Mouse (Mus musculus) hindbrain, embryonic 12.5 days (tissue): Measurements from ENCODE around the gene Ttc14. TPM values are rescaled to one million over a fixed set of nuclear protein-coding genes. Genes with fewer than 3 reads are reported as not detected.

Experiments
- ATAC-seq: fragments of 200-750 bp; cut with Nextera tagmentation; 2 replicates; pipeline ENCODE4 v1.8.0; 2017; ENCODE audit warnings: moderate TSS enrichment; ENCODE audit not compliant: low FRiP score
- H3K27ac ChIP-seq: fragments of 300-500 bp; sonication (generic); 2 replicates; pipeline ENCODE4 v1.5.1; 2016; ENCODE audit warnings: mild to moderate bottlenecking
- H3K27me3 ChIP-seq: fragments of 300-500 bp; sonication (generic); 2 replicates; pipeline ENCODE4 v1.6.1; 2016; ENCODE audit warnings: mild to moderate bottlenecking
- H3K36me3 ChIP-seq: fragments of 300-500 bp; sonication (generic); 2 replicates; pipeline ENCODE4 v1.6.1; 2016; ENCODE audit warnings: mild to moderate bottlenecking
- H3K4me1 ChIP-seq: fragments of 300-500 bp; sonication (generic); 2 replicates; pipeline ENCODE4 v1.6.1; 2016
- H3K4me2 ChIP-seq: fragments of 300-500 bp; sonication (generic); replicated peaks from 2 replicates; pipeline ENCODE4 v1.6.1; 2016; ENCODE audit warnings: mild to moderate bottlenecking
- H3K4me3 ChIP-seq: fragments of 300-500 bp; sonication (generic); 2 replicates; pipeline ENCODE4 v1.5.1; 2016; ENCODE audit warnings: mild to moderate bottlenecking
- H3K9ac ChIP-seq: fragments of 300-500 bp; sonication (generic); 2 replicates; pipeline ENCODE4 v1.6.1; 2016; ENCODE audit warnings: mild to moderate bottlenecking, moderate library complexity
- H3K9me3 ChIP-seq: fragments of 300-500 bp; sonication (generic); replicated peaks from 2 replicates; pipeline ENCODE4 v1.6.1; 2016; ENCODE audit warnings: mild to moderate bottlenecking
- WGBS: fragments of 180-500 bp; shearing (Covaris S2); methylation state at CpG from one replicate; pipeline ENCODE4 v1.1.7; 2016; 5-methylcytosine and 5-hydroxymethylcytosine counted together
- polyA plus RNA-seq: library from polyadenylated mRNA; unstranded; fragments of >200 nt; fragmentation: Nextera tagmentation; extraction: Ambion mirVana; gene quantifications from 2 replicates; pipeline ENCODE4 v1.2.1, GENCODE M21; 2016

Ttc14 gene
- polyA plus RNA-seq: 80.2 and 81.6 TPM in 2 replicates

- Histone ChIP-seq H3K9ac (peak within 1 kb of the TSS; percentile 96), H3K27ac (peak within 1 kb of the TSS; percentile 99), H3K36me3 (peaks cover 6% of the 10 kb centered on the region), H3K4me3 (peak within 1 kb of the TSS; percentile 97), H3K4me1 (peaks cover 12% of the 10 kb centered on the region), H3K27me3 (no peaks in the 10 kb centered on the region), H3K4me2 (peak within 1 kb of the TSS; percentile 69), H3K9me3 (no peaks in the 10 kb centered on the region)
- under 1% methylated on average over 79 of the region's 90 CpGs for WGBS
- peak; percentile 99 for ATAC-seq
Measured at GRCm38 (mm10) chr3:33799617-33800512, at the start of gene Ttc14. TSS of gene Ttc14 (plus strand) at chr3:33799832.

DNA sequence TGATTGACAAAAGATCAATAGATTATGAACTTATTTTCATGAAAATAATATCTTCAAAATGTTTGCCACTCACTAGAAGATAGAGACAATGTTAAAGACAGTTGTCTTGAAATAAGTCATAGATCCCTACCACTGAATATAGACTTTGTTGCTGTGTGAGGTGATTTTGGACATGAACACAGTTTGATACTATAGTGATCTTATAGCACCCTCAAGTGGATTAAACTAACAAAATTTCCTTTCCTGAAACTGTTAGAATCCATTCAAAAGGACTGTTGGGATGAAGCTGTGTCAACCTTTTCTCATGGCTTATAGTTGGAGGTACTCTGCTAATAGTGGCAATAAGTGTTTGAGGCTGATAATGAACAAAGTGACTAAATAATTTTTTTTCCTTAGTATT, 8.7 kb upstream of the Ttc14 start:
- Histone ChIP-seq H3K27ac (no peak overlapping the region), H3K9ac (no peak overlapping the region), H3K9me3 (no peaks in the 10 kb centered on the region), H3K27me3 (no peaks in the 10 kb centered on the region), H3K4me1 (no peaks in the 10 kb centered on the region), H3K36me3 (no peaks in the 10 kb centered on the region), H3K4me3 (no peak overlapping the region), H3K4me2 (no peak overlapping the region)
- ATAC-seq: no peak

DNA sequence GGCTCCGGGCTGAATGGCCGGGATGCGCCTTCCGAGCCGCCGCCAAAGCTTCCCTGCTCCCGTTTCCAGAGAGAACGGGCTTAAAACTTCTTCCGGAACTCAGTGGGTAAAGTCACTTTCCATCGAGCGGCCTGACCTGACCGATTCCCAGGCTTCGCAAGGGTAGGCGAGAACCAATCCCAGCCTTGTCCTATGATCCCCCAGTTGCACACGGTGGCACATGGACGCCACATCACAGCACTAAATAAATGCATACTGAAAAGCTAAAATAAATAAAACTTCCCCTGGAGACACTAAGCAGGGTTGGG, 835 bp downstream of the Ttc14 start:
- Histone ChIP-seq H3K4me3 (peak overlapping the region; percentile 97), H3K36me3 (peaks cover 10% of the 10 kb centered on the region), H3K27me3 (no peaks in the 10 kb centered on the region), H3K9ac (peak overlapping the region; percentile 96), H3K4me2 (peak overlapping the region; percentile 69), H3K4me1 (peaks cover 12% of the 10 kb centered on the region), H3K9me3 (no peaks in the 10 kb centered on the region), H3K27ac (peak overlapping the region; percentile 99)
- 2% methylated on average over 10 of the region's 16 CpGs for WGBS
- peak; percentile 38; the same call in 1 of the 2 replicates for ATAC-seq

DNA sequence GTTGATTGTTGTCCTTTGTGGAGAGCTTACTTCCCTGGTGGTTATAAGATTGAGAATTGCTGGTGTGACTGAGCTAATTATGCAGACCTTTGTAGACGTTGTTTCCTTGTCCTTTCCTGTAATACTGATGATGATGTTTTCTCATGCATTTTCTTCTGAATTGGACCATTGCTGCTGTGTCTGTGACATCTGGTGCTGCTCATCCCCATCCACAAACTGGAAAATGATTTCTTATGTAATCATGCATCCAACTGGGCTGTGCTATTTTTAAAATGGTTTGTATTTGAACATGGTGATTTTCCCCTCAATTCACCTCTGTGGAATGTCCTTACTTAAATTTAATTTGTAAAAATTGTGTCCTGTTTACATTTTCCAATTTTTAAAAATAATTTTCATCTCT, 7.5 kb downstream of the Ttc14 start:
- Histone ChIP-seq H3K4me2 (no peak overlapping the region), H3K36me3 (peaks cover 45% of the 10 kb centered on the region), H3K27ac (no peak overlapping the region), H3K4me1 (no peaks in the 10 kb centered on the region), H3K9ac (no peak overlapping the region), H3K9me3 (no peaks in the 10 kb centered on the region), H3K4me3 (no peak overlapping the region), H3K27me3 (no peaks in the 10 kb centered on the region)
- no peak for ATAC-seq
- 75% methylated on average over 1 of the region's 1 CpGs for WGBS

DNA sequence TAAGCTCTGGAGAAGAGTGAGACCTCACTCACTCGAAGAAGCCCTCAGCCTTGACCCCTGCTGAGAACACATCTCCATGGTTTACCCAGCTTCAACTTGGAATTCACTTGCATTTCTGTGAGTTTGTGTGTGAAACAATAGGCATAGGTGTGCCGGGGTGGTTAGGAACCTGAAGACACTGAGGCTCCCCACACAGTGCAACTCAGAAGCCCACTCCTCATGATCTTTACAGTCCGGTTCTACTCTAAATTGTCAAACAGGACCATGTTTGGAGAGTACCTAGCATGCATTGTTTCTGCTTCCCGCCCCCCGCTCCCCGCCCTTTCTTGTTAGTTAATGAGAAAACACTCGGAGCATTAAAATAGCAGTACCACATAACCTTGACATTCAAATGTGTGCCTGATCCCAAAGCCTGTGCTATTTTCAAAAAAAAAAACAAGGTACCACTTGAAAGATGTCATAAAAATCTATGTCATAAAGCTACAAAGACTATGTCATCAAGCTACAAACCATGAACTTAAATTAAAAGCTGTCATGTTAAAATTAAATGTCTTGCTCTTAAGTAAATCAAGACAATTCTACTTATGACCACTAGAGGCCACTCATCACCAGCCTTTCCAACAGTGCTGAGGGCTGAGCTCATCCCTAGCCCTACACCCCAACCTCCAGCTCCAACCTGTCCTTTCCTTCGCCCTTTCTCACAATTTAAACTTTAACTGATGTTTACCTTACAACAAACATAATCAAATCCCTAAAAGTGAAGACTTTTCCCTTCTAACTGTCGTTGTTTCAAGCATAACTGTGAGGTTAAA, 24.7 kb downstream of the Ttc14 start:
- ATAC-seq: peak; percentile 80
- no peaks in the 10 kb centered on the region for H3K4me1 ChIP-seq
- no peaks in the 10 kb centered on the region for H3K36me3 ChIP-seq
- no peak overlapping the region for H3K4me2 ChIP-seq
- no peak overlapping the region for H3K27ac ChIP-seq
- H3K4me3 ChIP-seq: no peak overlapping the region
- no peaks in the 10 kb centered on the region for H3K9me3 ChIP-seq
- H3K9ac ChIP-seq: no peak overlapping the region
- H3K27me3 ChIP-seq: no peaks in the 10 kb centered on the region
- WGBS: 48% methylated on average over 9 of the region's 9 CpGs

DNA sequence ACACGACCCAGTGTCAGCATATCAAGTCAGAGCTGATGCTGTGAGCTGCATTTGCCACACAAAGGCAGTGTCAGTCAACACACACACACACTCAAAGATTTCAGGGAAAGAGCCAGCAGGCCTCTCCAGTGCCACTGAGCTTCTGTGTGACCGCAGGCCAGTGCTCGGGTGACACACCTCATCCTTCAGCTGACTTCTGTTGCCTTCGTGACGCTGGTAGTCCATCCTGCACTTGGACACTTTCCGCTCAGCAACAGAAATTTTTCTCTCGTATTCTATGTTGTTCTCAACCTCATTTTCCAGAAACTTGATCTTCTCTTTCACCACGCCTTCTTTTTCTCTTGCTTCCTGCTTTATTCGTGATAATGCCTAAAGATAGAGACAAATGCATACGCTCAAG, 32.7 kb downstream of the Ttc14 start:
- no peak for ATAC-seq

DNA sequence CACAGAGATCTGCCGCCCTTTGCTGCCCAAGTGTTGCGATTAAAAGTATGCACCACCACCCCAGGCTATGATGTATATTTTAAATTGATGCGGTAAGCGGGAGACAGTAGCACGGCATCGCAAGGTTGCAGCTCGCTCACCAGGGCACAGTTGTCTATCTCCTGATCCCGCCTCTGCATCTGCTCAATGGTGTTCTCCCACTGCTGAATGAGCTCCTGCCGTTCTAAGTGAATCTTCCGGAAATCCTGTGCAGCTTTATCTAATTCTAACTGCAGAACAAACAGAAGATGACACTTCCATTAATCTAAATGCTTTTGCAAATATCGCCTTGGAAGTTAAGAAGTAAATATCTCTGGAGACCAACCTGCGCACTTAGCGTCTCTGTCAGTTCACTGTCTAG, 36.9 kb downstream of the Ttc14 start:
- H3K4me1 ChIP-seq: no peaks in the 10 kb centered on the region
- 96% methylated on average over 13 of the region's 13 CpGs for WGBS

More for the DNA sequence above, 32.7 kb downstream of the Ttc14 start:
- H3K9ac ChIP-seq: no peak overlapping the region
- no peak overlapping the region for H3K4me2 ChIP-seq
- no peaks in the 10 kb centered on the region for H3K36me3 ChIP-seq
- H3K27ac ChIP-seq: no peak overlapping the region
- H3K4me3 ChIP-seq: no peak overlapping the region
- no peaks in the 10 kb centered on the region for H3K9me3 ChIP-seq
- H3K27me3 ChIP-seq: no peaks in the 10 kb centered on the region
- WGBS: 85% methylated on average over 10 of the region's 10 CpGs
- no peaks in the 10 kb centered on the region for H3K4me1 ChIP-seq

GRCm38 (mm10) chr3:33838877-33839276, 39.2 kb downstream of the Ttc14 start:
- Histone ChIP-seq H3K27ac (no peak overlapping the region), H3K4me2 (no peak overlapping the region), H3K9me3 (no peaks in the 10 kb centered on the region), H3K4me1 (peaks cover 4% of the 10 kb centered on the region), H3K27me3 (no peaks in the 10 kb centered on the region), H3K4me3 (no peak overlapping the region), H3K9ac (no peak overlapping the region), H3K36me3 (no peaks in the 10 kb centered on the region)
- ATAC-seq: no peak
- WGBS: 64% methylated on average over 10 of the region's 10 CpGs

More for the DNA sequence above, 36.9 kb downstream of the Ttc14 start:
- no peaks in the 10 kb centered on the region for H3K27me3 ChIP-seq
- H3K27ac ChIP-seq: no peak overlapping the region
- no peak overlapping the region for H3K9ac ChIP-seq
- no peak for ATAC-seq
- no peaks in the 10 kb centered on the region for H3K9me3 ChIP-seq
- H3K4me3 ChIP-seq: no peak overlapping the region
- no peaks in the 10 kb centered on the region for H3K36me3 ChIP-seq
- H3K4me2 ChIP-seq: no peak overlapping the region

GRCm38 (mm10) chr3:33843801-33844632, 44.4 kb downstream of the Ttc14 start, which contains the start of gene Ccdc39:
TSS of gene Ccdc39 (minus strand) at chr3:33844310.
- peak within 1 kb of the TSS; percentile 64 for H3K9ac ChIP-seq
- 5% methylated on average over 26 of the region's 26 CpGs for WGBS
- ATAC-seq: peak; percentile 94

DNA sequence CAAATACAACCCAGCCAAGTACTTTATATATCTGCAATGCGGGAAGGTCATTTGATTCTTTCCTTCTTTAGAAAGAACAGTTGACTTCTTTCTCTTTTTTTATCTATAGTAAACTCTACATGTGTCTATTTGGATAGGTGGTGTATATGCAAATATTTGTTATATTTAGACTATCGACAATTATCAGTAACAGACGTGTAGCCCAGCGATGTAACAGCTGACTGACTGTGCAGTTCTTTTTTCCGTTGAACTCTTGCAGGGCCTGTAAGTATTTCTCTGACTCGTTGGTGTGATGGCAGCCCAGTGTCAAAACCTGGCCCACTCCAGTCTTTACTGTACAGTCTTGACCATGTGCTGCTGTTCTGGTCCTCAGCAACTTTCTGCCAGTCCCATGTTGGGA, 47.0 kb downstream of the Ttc14 start:
- Histone ChIP-seq H3K9ac (no peak overlapping the region), H3K27ac (no peak overlapping the region), H3K36me3 (no peaks in the 10 kb centered on the region), H3K4me1 (peaks cover 4% of the 10 kb centered on the region), H3K9me3 (no peaks in the 10 kb centered on the region), H3K4me3 (no peak overlapping the region), H3K4me2 (no peak overlapping the region), H3K27me3 (no peaks in the 10 kb centered on the region)
- ATAC-seq: no peak
- 82% methylated on average over 6 of the region's 6 CpGs for WGBS

More at GRCm38 (mm10) chr3:33843801-33844632, 44.4 kb downstream of the Ttc14 start, which contains the start of gene Ccdc39:
- H3K9me3 ChIP-seq: no peaks in the 10 kb centered on the region
- peak within 1 kb of the TSS; percentile 68 for H3K4me2 ChIP-seq
- peak within 1 kb of the TSS; percentile 42 for H3K4me3 ChIP-seq
- no peaks in the 10 kb centered on the region for H3K36me3 ChIP-seq
- H3K27me3 ChIP-seq: no peaks in the 10 kb centered on the region
- peaks cover 4% of the 10 kb centered on the region for H3K4me1 ChIP-seq
- H3K27ac ChIP-seq: peak within 1 kb of the TSS; percentile 60

DNA sequence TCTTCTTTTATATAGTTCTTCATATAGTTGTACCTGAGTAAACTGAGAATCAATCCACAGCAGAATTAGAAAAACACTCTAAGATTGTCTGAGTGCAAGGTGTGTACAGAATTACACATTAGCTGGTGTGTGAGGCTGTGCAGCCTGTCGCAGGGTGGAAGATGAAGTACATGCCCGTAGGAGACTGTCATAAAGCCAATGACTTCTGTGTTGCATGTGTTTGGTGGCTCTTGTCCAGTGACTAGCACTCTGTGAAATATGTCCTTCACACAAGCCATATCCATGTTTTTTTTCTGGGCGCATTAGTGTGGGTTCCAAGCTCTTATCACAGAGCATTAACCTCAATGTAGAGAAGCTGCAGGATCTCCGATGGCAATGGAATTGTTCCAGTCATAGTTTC, 51.2 kb downstream of the Ttc14 start:
- no peak overlapping the region for H3K4me2 ChIP-seq
- no peaks in the 10 kb centered on the region for H3K4me1 ChIP-seq
- no peaks in the 10 kb centered on the region for H3K9me3 ChIP-seq
- no peak overlapping the region for H3K4me3 ChIP-seq
- 93% methylated on average over 4 of the region's 4 CpGs for WGBS
- no peaks in the 10 kb centered on the region for H3K36me3 ChIP-seq
- no peak overlapping the region for H3K9ac ChIP-seq
- no peak for ATAC-seq
- no peaks in the 10 kb centered on the region for H3K27me3 ChIP-seq
- H3K27ac ChIP-seq: no peak overlapping the region

GRCm38 (mm10) chr3:33853062-33853461, 53.4 kb downstream of the Ttc14 start:
- ATAC-seq: no peak
- Histone ChIP-seq H3K27ac (no peak overlapping the region), H3K4me2 (no peak overlapping the region), H3K9ac (no peak overlapping the region), H3K4me3 (no peak overlapping the region), H3K9me3 (no peaks in the 10 kb centered on the region), H3K27me3 (no peaks in the 10 kb centered on the region), H3K4me1 (no peaks in the 10 kb centered on the region), H3K36me3 (no peaks in the 10 kb centered on the region)
- WGBS: 57% methylated on average over 1 of the region's 1 CpGs
